In the genomic region with DNA sequence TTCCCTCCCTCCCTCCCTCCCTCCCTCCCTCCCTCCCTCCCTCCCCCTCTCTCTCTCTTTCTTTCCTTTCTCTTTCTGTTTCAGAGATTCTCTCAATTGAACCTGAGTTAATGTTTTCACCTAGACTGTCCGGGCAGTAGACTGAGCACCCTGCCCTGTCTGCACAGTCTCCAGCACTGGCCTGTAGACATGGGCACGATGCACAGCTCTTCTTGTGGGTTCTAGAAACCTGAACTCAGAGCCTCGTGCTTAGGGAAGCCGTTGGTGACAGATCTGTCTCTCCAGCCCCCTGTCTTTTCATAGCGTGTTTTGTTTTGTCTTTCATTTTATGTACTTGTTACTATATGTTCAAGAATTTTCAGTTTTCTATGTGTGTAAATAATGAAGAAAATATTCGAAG, we compare ENCODE assay signal across 17 mouse cellular contexts. TPM values are rescaled to one million over a fixed set of nuclear protein-coding genes. Genes with fewer than 3 reads are reported as not detected.
DNase-seq lines count a peak whose midpoint lies in the region; ATAC-seq and TF ChIP-seq lines count a peak whose summit lies in the region.
"Had no signal": no experiment of that assay in that cellular context is flagged by ENCODE, and none has a peak within 500 bp of the region (broad histone marks: within the 10 kb centered on the region; RNA-seq: fewer than 3 reads in every experiment).

No protein-coding gene starts in this region.

- H3K4me2 ChIP-seq in liver, postnatal 0 days (ENCODE audit: low read depth, low read length) = peak overlapping the region; percentile 66
- H3K4me2 ChIP-seq: limb, embryonic 15.5 days had no signal

- H3K4me1 ChIP-seq in megakaryocyte, embryonic 14.5 days = peaks cover 63% of the 10 kb centered on the region
- H3K4me1 ChIP-seq in G1E (ENCODE audit: insufficient read depth, low read depth, low read length) = peaks cover 61% of the 10 kb centered on the region
- H3K4me1 ChIP-seq in liver, postnatal 0 days (ENCODE audit: insufficient read depth) = peaks cover 41% of the 10 kb centered on the region

- WGBS in liver, postnatal 0 days (ENCODE audit: insufficient replicate concordance) = 37% methylated on average over 6 of the region's 6 CpGs

- intact Hi-C loops in left cerebral cortex, postnatal 36 days (cut with DNase I) = loop anchor here (10.0 kb wide), 1 partner anchor 83 kb away; the partner anchor contains the start of gene Cfap54

- TF ChIP-seq EP300 in liver, postnatal 0 days (IDR thresholded peaks at IDR 0.05; ENCODE audit: low read depth) = no peak

- H3K9me3 ChIP-seq in megakaryocyte, embryonic 14.5 days = no peaks in the 10 kb centered on the region
- no peaks in the 10 kb centered on the region for H3K9me3 ChIP-seq in G1E (replicated peaks)
- H3K9me3 ChIP-seq in liver, postnatal 0 days (ENCODE audit: low read length) = no peaks in the 10 kb centered on the region
- H3K9me3 ChIP-seq: hindbrain, embryonic 15.5 days; limb, embryonic 15.5 days; neural tube, embryonic 12.5 days had no signal

- H3K27ac ChIP-seq in liver, postnatal 0 days (ENCODE audit: low read depth) = peak overlapping the region; percentile 64; the same call in 1 of the 2 replicates
- H3K27ac ChIP-seq: kidney, postnatal 0 days; left cerebral cortex, adult 2 months; limb, embryonic 15.5 days; neural tube, embryonic 12.5 days had no signal

- DNase-seq in cerebellum, adult 9-10 months = peak; percentile 21
- DNase-seq in cerebellum, adult 18-20 months = no peak
- no peak for DNase-seq in G1E (ENCODE audit: low spot score)
- no peak for DNase-seq in liver, postnatal 0 days
- no peak for DNase-seq in left cerebral cortex, postnatal 36 days (ENCODE audit: low spot score in 2 of 2)
- no peak for DNase-seq in neural tube, embryonic 10.5 days (ENCODE audit: extremely low spot score, low spot score)
- DNase-seq: adrenal gland, postnatal 10 days; cerebellum, adult 11-12 months; embryo, embryonic 11 days; right cerebral cortex, postnatal 14 days had no signal

- no peaks in the 10 kb centered on the region for H3K27me3 ChIP-seq in megakaryocyte, embryonic 14.5 days (replicated peaks)
- H3K27me3 ChIP-seq in G1E (ENCODE audit: insufficient read depth, low read length) = no peaks in the 10 kb centered on the region
- no peaks in the 10 kb centered on the region for H3K27me3 ChIP-seq in liver, postnatal 0 days (ENCODE audit: insufficient read depth, low read length)
- H3K27me3 ChIP-seq: hindbrain, embryonic 15.5 days; limb, embryonic 15.5 days; neural tube, embryonic 12.5 days had no signal

- no peak for TF ChIP-seq CTCF in G1E (IDR thresholded peaks at IDR 0.05; ENCODE audit: low read depth, low read length)
- TF ChIP-seq CTCF in liver, postnatal 0 days (IDR thresholded peaks at IDR 0.05; ENCODE audit: low read depth) = no peak

- peak overlapping the region; percentile 91 for H3K4me3 ChIP-seq in megakaryocyte, embryonic 14.5 days (replicated peaks)
- peak overlapping the region; percentile 65; the same call in 1 of the 2 replicates for H3K4me3 ChIP-seq in G1E (ENCODE audit: low read depth, low read length)
- H3K4me3 ChIP-seq in liver, postnatal 0 days (ENCODE audit: low read depth, low read length) = peak overlapping the region; percentile 33; the same call in 1 of the 2 replicates
- H3K4me3 ChIP-seq: limb, embryonic 15.5 days; neural tube, embryonic 12.5 days had no signal

- no peak for ATAC-seq in megakaryocyte, adult 5-6 weeks (ENCODE audit: poor library complexity, severe bottlenecking)
- ATAC-seq in G1E (ENCODE audit: extremely low read depth, insufficient number of reproducible peaks, low FRiP score, poor library complexity, severe bottlenecking) = no peak
- peak; percentile 22; the same call in 1 of the 2 replicates for ATAC-seq in liver, postnatal 0 days

- H3K36me3 ChIP-seq in megakaryocyte, embryonic 14.5 days (replicated peaks; ENCODE audit: low read length) = peaks cover 10% of the 10 kb centered on the region
- H3K36me3 ChIP-seq in G1E (replicated peaks) = peaks cover 16% of the 10 kb centered on the region
- H3K36me3 ChIP-seq in liver, postnatal 0 days (replicated peaks; ENCODE audit: insufficient read depth, low read length) = no peaks in the 10 kb centered on the region
- H3K36me3 ChIP-seq: hindbrain, embryonic 15.5 days; limb, embryonic 15.5 days; neural tube, embryonic 12.5 days had no signal

- H3K9ac ChIP-seq in liver, postnatal 0 days (replicated peaks) = peak overlapping the region; percentile 41; the same call in 1 of the 2 replicates
- H3K9ac ChIP-seq: hindbrain, embryonic 15.5 days; limb, embryonic 15.5 days; neural tube, embryonic 12.5 days had no signal

RNA-seq across cellular contexts. Expression of gene Cdk17, which starts 6.6 kb away (rescaled TPM):
- 2.3 TPM in 1 of 2 replicates, not detected in the other for polyA plus RNA-seq in megakaryocyte, embryonic 14.5 days (2012; ENCODE audit: insufficient read depth, low replicate concordance)
- total RNA-seq in megakaryocyte, adult 5-6 weeks (2015) = 33.0 and 36.3 TPM in 2 replicates
- total RNA-seq in megakaryocyte, adult 5-6 weeks (2017) = 36.5 and 41.5 TPM in 2 replicates
- total RNA-seq in G1E (2014; fragmentation: Nextera tagmentation) (123 and 138 TPM in 2 replicates), G1E (2017) (91.0 and 95.6 TPM in 2 replicates)
- 4.9 and 6.5 TPM in 2 replicates for polyA plus RNA-seq in G1E (2012)
- polyA plus RNA-seq in liver, postnatal 0 days (2015; fragmentation: Nextera tagmentation; extraction: Ambion mirVana) = 7.4 and 8.4 TPM in 2 replicates
- total RNA-seq in left cerebral cortex, postnatal 36 days (2021) = 100 to 1,000 TPM; 234 to 248 TPM

Comparison
In these comparisons a context has a peak if more than half of its experiments do, and no peak if none do; other contexts are left out.
1. H3K4me3 ChIP-seq: peak in every context shown above with its lines; median percentile 91 in megakaryocyte, embryonic 14.5 days; 65 in G1E; 33 in liver, postnatal 0 days.